Mouse (Mus musculus) mature B cell (primary cell): ENCODE measurements around the gene Lpin1.

ENCODE experiments used
- in situ Hi-C: fragments of 300-500 bp; cut with MboI; formaldehyde crosslinking; loops from 2 replicates; pipeline ENCODE4 v1.14.3; 2019

Lpin1 gene

DNA sequence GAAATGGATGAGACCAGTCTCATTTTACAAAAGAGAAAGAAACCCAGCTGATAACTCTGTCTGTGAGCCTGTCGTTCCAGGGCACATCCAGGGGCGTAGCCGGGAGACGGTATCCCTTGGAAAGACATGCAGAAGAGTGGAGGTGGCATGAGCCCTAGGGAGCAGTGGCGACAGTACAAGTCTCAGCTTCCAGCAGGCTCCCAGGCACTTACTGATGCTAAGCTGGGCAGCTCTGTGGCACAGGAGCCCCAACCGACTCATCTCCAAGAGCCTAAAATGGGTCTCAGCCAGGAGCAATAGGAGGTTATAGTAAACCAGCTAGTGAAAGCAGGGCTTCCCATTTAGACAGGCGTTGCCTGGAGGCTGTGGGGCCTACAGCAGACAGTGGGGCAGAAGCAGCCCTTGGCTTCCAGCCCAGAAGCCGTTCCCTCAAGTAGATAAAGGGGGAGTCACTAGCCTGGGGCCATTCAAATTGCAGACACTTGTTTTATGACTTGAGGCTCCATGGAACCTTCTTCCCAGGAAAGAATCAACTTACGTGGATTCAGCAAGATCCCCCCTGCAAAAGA lies 33.0 kb downstream of the Lpin1 start:
- in situ Hi-C loops = loop anchor here (10.0 kb wide), 1 partner anchor 177 kb away; no protein-coding TSS in a partner anchor

- in situ Hi-C loops = loop anchor here (10.0 kb wide), 1 partner anchor 184 kb away; no protein-coding TSS in a partner anchor
Observed at GRCm38 (mm10) chr12:16571278-16571677, 39.5 kb downstream of the Lpin1 start.

DNA sequence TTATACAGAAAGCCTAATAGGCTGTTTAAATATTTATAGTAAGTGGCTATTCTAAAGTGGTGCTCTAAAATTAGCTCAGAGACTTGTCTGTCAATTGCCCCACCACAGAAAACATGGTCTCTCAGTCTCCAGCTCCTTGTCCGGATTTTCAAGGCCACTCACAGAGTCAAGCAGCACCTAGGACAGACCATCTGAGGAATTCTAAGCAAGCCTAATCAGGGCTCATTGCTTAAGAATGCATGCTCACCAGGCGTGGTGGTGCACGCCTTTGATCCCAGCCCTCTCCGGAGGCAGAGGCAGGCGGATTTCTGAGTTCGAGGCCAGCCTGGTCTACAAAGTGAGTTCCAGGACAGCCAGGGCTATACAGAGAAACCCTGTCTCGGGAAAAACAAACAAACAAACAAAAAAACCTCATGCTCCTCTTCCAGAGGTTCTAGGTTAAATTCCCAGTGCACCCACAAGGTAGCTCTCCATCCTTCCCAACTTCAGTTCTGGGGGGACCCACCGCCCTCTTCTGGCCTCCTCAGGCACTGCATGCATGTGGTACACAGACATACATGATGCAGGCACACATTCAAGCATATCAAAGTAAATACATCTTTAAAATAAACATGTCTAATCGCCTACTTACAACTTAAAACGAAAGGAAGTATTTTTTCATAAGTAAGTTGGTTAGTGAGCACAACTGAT lies 40.2 kb downstream of the Lpin1 start:
- in situ Hi-C loops = loop anchor here (10.0 kb wide), 1 partner anchor 184 kb away; no protein-coding TSS in a partner anchor

DNA sequence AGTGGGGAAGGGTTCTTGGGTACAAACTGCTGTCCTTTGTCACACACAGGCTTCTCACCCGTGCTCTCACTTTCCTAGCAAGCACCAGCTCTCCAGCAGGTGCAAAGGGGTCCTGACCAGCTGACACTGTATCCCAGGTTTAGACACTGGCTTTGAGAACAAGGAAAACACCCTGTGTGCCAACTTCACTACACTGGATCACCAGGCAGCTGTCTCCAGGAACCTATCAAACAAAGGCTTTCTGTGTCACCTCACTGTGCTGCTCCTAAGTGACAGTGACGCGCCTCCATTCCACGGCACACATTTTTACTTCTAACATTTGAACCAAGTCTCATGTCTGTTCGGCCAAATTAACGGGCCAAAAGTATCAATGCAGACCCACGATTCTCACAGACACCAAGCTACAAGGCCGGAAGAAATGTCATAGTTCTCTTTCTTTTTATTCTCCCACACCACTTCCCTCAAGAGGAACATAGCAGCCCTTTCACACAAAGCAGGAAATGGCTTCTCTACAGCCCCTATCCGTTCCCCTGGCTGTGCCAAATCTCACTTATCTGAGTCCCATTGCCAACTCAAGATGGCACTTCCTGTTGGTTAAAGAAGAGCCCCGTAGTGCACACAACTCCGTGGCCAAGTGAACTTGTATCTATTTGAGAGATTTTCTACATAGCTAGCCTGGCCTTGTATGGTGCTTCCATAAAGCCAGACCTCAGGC lies 41.7 kb downstream of the Lpin1 start:
- in situ Hi-C loops = loop anchor here (10.0 kb wide), 1 partner anchor 66 kb away; no protein-coding TSS in a partner anchor

- in situ Hi-C loops = loop anchor here (10.0 kb wide), 1 partner anchor 66 kb away; no protein-coding TSS in a partner anchor
Observed at GRCm38 (mm10) chr12:16568496-16568895, 42.3 kb downstream of the Lpin1 start.

GRCm38 (mm10) chr12:16568090-16568489 lies 42.7 kb downstream of the Lpin1 start:
- in situ Hi-C loops = loop anchor here (10.0 kb wide), 1 partner anchor 67 kb away; no protein-coding TSS in a partner anchor

GRCm38 (mm10) chr12:16563427-16563826 lies 47.3 kb downstream of the Lpin1 start:
- in situ Hi-C loops = loop anchor here (10.0 kb wide), 1 partner anchor 71 kb away; no protein-coding TSS in a partner anchor

DNA sequence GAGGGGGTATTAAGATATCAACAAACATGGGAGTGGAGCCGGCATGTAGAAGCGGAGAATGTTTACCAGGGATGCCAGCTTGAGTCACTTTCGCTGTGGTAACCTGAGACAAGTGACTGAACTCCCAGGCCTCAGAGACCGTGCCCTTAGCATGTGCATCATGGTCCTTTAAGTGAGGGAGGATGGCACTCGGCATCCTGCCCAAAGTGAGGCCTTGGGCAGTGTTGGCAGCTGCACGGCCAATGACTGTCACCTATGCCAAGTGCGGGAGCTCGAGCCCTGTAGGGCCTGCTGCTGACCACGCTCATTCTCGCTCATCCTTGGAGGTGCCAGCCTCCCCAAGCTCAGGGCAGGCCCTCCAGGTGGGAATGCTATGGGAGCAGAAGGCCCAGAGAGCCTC lies 48.1 kb downstream of the Lpin1 start:
- in situ Hi-C loops = loop anchor here (10.0 kb wide), 1 partner anchor 72 kb away; no protein-coding TSS in a partner anchor

DNA sequence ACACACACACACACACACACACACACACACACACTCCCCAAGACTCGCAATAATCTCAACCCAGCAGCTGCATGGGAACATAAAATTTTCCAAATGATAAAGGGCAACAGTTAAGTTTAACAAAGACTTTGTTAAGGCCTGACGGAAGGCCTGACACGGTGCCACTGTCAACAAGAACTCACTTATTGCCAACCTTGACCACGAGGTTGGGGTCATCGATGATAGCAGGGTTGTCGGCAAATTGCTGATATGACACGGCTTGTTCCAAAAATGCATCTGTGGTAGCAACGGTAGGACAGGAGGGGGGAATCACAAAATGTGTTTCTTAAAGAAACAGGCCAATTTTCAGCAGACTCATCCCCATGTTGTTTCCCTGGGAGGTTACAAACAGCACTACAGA lies 48.6 kb downstream of the Lpin1 start:
- in situ Hi-C loops = loop anchor here (10.0 kb wide), 1 partner anchor 73 kb away; no protein-coding TSS in a partner anchor

DNA sequence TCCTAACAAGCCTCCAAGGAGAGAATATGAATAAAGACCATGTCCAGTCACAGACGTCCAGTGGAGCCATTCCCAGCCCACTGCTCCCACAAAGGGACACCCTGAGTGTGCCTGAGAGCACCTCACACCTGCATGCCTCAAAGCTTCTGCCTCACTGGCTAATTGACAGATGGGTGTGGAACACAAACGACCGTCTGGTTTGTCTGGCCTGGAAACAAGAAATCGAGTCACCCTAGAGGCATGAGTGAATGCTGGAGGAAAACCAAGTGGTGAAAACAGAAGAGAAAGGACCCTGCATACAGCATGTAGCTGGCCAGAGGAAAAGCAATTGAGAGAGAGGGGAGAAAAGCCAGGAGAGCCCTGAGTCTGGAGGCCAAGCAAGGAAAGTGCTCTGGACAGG lies 53.5 kb downstream of the Lpin1 start:
- in situ Hi-C loops = no loop called here

DNA sequence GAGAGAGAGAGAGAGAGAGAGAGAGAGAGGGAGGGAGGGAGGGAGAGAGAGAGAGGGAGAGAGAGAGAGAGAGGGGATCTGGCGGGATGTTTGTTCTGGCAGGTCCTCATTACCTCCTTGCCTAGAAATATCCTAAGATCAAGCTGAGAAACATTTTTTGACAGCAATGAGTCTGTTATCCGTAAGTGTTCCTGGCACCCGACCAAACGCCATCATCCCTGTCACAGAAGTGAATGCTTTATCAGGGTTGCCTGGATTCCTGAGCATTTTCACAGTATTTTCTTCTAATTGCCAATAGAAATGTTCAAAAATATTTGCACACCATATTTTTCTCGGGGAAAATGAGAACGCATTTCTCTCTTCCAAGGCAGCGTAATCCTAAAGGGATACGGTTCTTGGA lies 56.6 kb downstream of the Lpin1 start:
- in situ Hi-C loops = no loop called here

GRCm38 (mm10) chr12:16552108-16552771 lies 58.5 kb downstream of the Lpin1 start:
- in situ Hi-C loops = no loop called here

GRCm38 (mm10) chr12:16550983-16551454 lies 59.7 kb downstream of the Lpin1 start:
- in situ Hi-C loops = no loop called here

GRCm38 (mm10) chr12:16548824-16549375 lies 61.9 kb downstream of the Lpin1 start:
- in situ Hi-C loops = no loop called here

GRCm38 (mm10) chr12:16541606-16542005 lies 69.2 kb downstream of the Lpin1 start:
- in situ Hi-C loops = no loop called here

DNA sequence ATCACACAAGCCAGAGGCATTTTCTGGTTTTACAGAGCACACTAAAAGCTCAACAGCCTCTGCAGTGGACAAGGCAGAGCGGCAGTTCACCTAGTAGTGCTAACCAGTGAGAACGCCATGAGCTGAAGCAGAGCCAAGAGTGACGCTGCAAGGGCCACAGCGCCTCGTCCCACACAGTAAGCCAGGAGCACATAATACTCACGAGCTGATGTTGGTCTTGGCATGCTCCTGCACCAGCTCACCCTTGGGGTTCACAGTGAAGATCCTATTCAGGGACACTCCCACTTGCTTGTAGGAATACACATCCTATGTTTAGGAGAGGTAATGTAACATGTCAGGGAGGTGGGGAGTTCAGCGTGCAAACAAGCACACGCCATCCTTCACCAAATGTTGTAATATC lies 70.1 kb downstream of the Lpin1 start:
- in situ Hi-C loops = no loop called here

DNA sequence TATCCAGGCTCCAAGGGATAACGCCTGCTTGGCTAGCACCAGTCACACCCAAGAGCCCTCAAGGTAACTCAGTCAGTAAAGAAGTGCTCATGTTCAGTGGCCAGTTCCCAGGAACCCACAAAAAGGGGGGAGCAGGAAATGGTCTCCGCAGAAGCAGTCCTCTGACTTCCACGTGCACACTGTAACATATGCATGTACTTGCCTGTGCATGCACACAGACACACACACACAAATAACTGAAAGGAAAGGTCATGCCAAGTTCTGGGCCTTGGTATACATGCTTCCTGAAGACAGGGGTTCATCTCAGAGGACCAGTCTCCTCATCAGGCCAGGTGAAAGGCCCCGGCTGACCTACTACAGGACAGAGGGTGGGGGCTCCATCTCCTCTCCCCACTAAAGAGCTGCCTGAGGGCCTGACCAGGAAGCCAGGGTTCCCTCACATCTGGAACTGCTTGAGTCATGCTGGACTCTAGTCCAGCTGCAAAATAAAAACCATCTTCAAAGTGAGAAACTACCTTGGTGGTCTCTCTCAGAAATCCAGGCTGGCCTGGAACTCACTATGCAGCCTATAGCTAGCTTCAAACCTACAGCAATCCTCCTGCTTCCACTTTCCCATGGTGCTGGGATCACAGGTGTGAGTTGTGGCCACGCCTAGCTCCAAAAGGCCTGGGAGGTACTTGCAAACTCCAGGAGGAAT lies 70.7 kb downstream of the Lpin1 start:
- in situ Hi-C loops = loop anchor here (10.0 kb wide), 1 partner anchor 1005 kb away; no protein-coding TSS in a partner anchor

GRCm38 (mm10) chr12:16533331-16533828 lies 77.4 kb downstream of the Lpin1 start:
- in situ Hi-C loops = loop anchor here (10.0 kb wide), 1 partner anchor 999 kb away; no protein-coding TSS in a partner anchor

GRCm38 (mm10) chr12:16532860-16533230 lies 77.9 kb downstream of the Lpin1 start:
- in situ Hi-C loops = loop anchor here (10.0 kb wide), 1 partner anchor 998 kb away; no protein-coding TSS in a partner anchor
